Mouse (Mus musculus) embryonic facial prominence, embryonic 13.5 days (tissue): ENCODE results near the gene Znhit1. TPM values are rescaled to one million over a fixed set of nuclear protein-coding genes. Genes with fewer than 3 reads are reported as not detected.
"Not testable (repeated sequence)": the region's sequence is repeated elsewhere in the genome, so short reads cannot be mapped to it uniquely, and the experiment has no call there.

Source experiments
- ATAC-seq: fragments of 200-750 bp; cut with Nextera tagmentation; 2 replicates; pipeline ENCODE4 v1.8.0; 2017; ENCODE audit warnings: low read depth; ENCODE audit not compliant: insufficient number of reproducible peaks, insufficient read depth, low FRiP score, low TSS enrichment
- H3K27ac ChIP-seq: fragments of 300-500 bp; sonication (generic); 2 replicates; pipeline ENCODE4 v1.5.1; 2015; ENCODE audit warnings: moderate library complexity, mild to moderate bottlenecking, inconsistent platforms
- H3K27me3 ChIP-seq: fragments of 300-500 bp; sonication (generic); 2 replicates; pipeline ENCODE4 v1.6.1; 2015; ENCODE audit warnings: mild to moderate bottlenecking, inconsistent platforms
- H3K36me3 ChIP-seq: fragments of 300-500 bp; sonication (generic); 2 replicates; pipeline ENCODE4 v1.6.1; 2015; ENCODE audit warnings: mild to moderate bottlenecking, inconsistent platforms
- H3K4me1 ChIP-seq: fragments of 300-500 bp; sonication (generic); 2 replicates; pipeline ENCODE4 v1.6.1; 2015; ENCODE audit warnings: inconsistent platforms
- H3K4me2 ChIP-seq: fragments of 300-500 bp; sonication (generic); 2 replicates; pipeline ENCODE4 v1.6.1; 2015; ENCODE audit warnings: moderate library complexity, mild to moderate bottlenecking, inconsistent platforms
- H3K4me3 ChIP-seq: fragments of 300-500 bp; sonication (generic); 2 replicates; pipeline ENCODE4 v1.5.1; 2015; ENCODE audit warnings: mild to moderate bottlenecking, inconsistent platforms
- H3K9ac ChIP-seq: fragments of 300-500 bp; sonication (generic); 2 replicates; pipeline ENCODE4 v1.6.1; 2015; ENCODE audit warnings: mild to moderate bottlenecking, inconsistent platforms
- H3K9me3 ChIP-seq: fragments of 300-500 bp; sonication (generic); 2 replicates; pipeline ENCODE4 v1.6.1; 2016; ENCODE audit warnings: inconsistent platforms
- WGBS: fragments of 180-500 bp; shearing (Covaris S2); methylation state at CpG from one replicate; pipeline ENCODE4 v1.1.7; 2015; ENCODE audit warnings: mixed read lengths; 5-methylcytosine and 5-hydroxymethylcytosine counted together
- polyA plus RNA-seq: library from polyadenylated mRNA; unstranded; fragments of >200 nt; fragmentation: Nextera tagmentation; extraction: Ambion mirVana; gene quantifications from 2 replicates; pipeline ENCODE4 v1.2.1, GENCODE M21; 2015

The Znhit1 gene
- polyA plus RNA-seq, 1 experiment from 2014 or later, result 124 TPM

GRCm38 (mm10) chr5:136949551-136950336 is 38.1 kb downstream of the Znhit1 start:
- WGBS, result 81% methylated on average over 14 of the region's 14 CpGs
- ATAC-seq, H3K27ac ChIP-seq, H3K9ac ChIP-seq, H3K27me3 ChIP-seq, H3K36me3 ChIP-seq, H3K9me3 ChIP-seq, H3K4me3 ChIP-seq, H3K4me2 ChIP-seq: not testable (repeated sequence)
- H3K4me1 ChIP-seq, result peaks cover 17% of the 10 kb centered on the region

- Histone ChIP-seq H3K36me3 (no peaks in the 10 kb centered on the region), H3K4me2 (no peak overlapping the region), H3K9ac (no peak overlapping the region), H3K9me3 (no peaks in the 10 kb centered on the region), H3K27ac (no peak overlapping the region), H3K4me1 (0 out of 2 replicates have a peak, but pooled peaks cover 6% of the 10 kb centered on the region), H3K27me3 (no peaks in the 10 kb centered on the region), H3K4me3 (no peak overlapping the region)
- ATAC-seq, result no peak
Observed at GRCm38 (mm10) chr5:136947874-136948273, 39.9 kb downstream of the Znhit1 start.

GRCm38 (mm10) chr5:136945084-136945483 is 42.7 kb downstream of the Znhit1 start:
- no peak overlapping the region for H3K27ac ChIP-seq

GRCm38 (mm10) chr5:136943382-136943781 is 44.4 kb downstream of the Znhit1 start:
- no peak overlapping the region for H3K4me2 ChIP-seq
- no peak overlapping the region for H3K9ac ChIP-seq
- no peaks in the 10 kb centered on the region for H3K36me3 ChIP-seq
- WGBS, result 72% methylated on average over 2 of the region's 2 CpGs
- no peaks in the 10 kb centered on the region for H3K9me3 ChIP-seq
- H3K4me1 ChIP-seq, result no peaks in the 10 kb centered on the region
- no peak overlapping the region for H3K27ac ChIP-seq
- ATAC-seq, result no peak
- H3K4me3 ChIP-seq, result no peak overlapping the region
- no peaks in the 10 kb centered on the region for H3K27me3 ChIP-seq

More at GRCm38 (mm10) chr5:136945084-136945483, 42.7 kb downstream of the Znhit1 start:
- ATAC-seq, result no peak
- Histone ChIP-seq H3K4me2 (no peak overlapping the region), H3K9me3 (no peaks in the 10 kb centered on the region), H3K36me3 (no peaks in the 10 kb centered on the region), H3K27me3 (no peaks in the 10 kb centered on the region), H3K4me3 (no peak overlapping the region), H3K4me1 (no peaks in the 10 kb centered on the region), H3K9ac (no peak overlapping the region)
- 76% methylated on average over 12 of the region's 12 CpGs for WGBS

GRCm38 (mm10) chr5:136942781-136943180 is 45.0 kb downstream of the Znhit1 start:
- H3K4me1 ChIP-seq, result no peaks in the 10 kb centered on the region
- H3K9ac ChIP-seq, result no peak overlapping the region
- H3K27ac ChIP-seq, result no peak overlapping the region
- no peak overlapping the region for H3K4me3 ChIP-seq
- no peaks in the 10 kb centered on the region for H3K9me3 ChIP-seq
- H3K27me3 ChIP-seq, result no peaks in the 10 kb centered on the region
- H3K4me2 ChIP-seq, result no peak overlapping the region
- WGBS, result 80% methylated on average over 3 of the region's 3 CpGs
- H3K36me3 ChIP-seq, result no peaks in the 10 kb centered on the region
- no peak for ATAC-seq

DNA sequence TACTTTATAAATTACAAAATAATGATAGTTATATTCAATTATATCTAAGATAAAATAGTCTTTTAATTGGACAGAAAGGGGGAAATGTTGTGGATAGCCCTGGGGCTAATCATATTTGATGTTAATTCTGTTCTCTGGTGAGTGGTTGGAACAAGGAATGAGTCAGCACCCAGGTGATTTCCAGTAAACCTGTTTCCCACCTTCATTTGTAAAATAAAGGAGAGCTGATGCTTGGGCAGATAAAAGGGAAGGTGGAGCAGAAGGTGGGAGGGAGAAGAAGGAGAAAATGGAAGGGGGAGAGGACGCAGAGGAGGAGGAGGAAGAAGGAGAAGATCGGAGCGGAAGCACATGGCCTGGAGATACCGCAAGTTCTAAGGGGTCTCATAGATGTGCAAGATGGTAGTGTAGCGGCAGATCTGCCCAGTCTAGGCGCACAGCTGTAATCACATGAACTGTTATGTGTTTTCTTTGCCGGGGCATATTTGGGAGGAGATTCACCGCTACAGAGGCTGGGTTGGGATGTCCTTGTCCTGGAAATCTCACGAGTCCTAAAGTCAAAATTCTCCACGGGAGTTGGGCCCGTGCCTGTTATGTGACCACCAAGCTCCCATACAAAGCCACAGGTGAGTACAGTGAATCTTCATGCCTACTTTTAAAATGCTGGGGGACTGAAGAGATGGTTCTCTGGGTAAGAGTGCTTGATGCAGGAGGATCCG is 46.8 kb downstream of the Znhit1 start:
- no peaks in the 10 kb centered on the region for H3K9me3 ChIP-seq
- 85% methylated on average over 12 of the region's 12 CpGs for WGBS
- no peak overlapping the region for H3K9ac ChIP-seq
- no peaks in the 10 kb centered on the region for H3K36me3 ChIP-seq
- ATAC-seq, result no peak
- H3K4me2 ChIP-seq, result no peak overlapping the region
- H3K4me1 ChIP-seq, result no peaks in the 10 kb centered on the region
- H3K27ac ChIP-seq, result no peak overlapping the region
- no peak overlapping the region for H3K4me3 ChIP-seq
- H3K27me3 ChIP-seq, result no peaks in the 10 kb centered on the region

- WGBS, result 77% methylated on average over 6 of the region's 6 CpGs
- not testable (repeated sequence) for H3K36me3 ChIP-seq, H3K4me3 ChIP-seq, H3K4me1 ChIP-seq, ATAC-seq, H3K27me3 ChIP-seq, H3K9ac ChIP-seq, H3K9me3 ChIP-seq, H3K4me2 ChIP-seq, H3K27ac ChIP-seq
Observed at GRCm38 (mm10) chr5:136940029-136940428, 47.8 kb downstream of the Znhit1 start.

- no peaks in the 10 kb centered on the region for H3K9me3 ChIP-seq
- no peaks in the 10 kb centered on the region for H3K4me1 ChIP-seq
- H3K27me3 ChIP-seq, result no peaks in the 10 kb centered on the region
- no peak overlapping the region for H3K27ac ChIP-seq
- no peak overlapping the region for H3K4me3 ChIP-seq
- 0 out of 2 replicates have a peak, but pooled peaks cover 3% of the 10 kb centered on the region for H3K36me3 ChIP-seq
- H3K4me2 ChIP-seq, result no peak overlapping the region
- no peak for ATAC-seq
- H3K9ac ChIP-seq, result no peak overlapping the region
- 65% methylated on average over 7 of the region's 7 CpGs for WGBS
Observed at GRCm38 (mm10) chr5:136939284-136939683, 48.5 kb downstream of the Znhit1 start.

- WGBS, result 86% methylated on average over 5 of the region's 5 CpGs
Observed at GRCm38 (mm10) chr5:136937621-136938020, 50.2 kb downstream of the Znhit1 start.

DNA sequence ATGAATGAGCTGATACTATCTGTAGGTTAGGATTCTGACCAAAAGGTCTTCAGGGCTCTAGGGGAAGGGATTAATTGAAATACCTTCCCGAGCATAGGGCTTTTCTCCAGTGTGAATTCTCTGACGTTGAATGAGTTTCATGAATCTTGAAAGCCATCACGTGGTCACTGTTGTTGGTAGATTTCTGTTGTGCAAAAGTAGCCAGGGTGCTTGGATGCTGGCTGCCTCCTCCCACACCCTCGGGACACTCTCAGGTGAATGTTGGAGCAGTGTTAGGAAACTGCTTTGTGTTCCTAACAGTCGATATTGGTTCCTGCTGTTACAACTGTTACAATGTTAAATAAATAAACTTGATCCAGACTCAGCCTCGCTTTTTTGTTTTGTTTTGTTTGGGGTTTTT is 51.1 kb downstream of the Znhit1 start:
- ATAC-seq, result no peak
- WGBS, result 87% methylated on average over 6 of the region's 6 CpGs
- Histone ChIP-seq H3K27me3 (no peaks in the 10 kb centered on the region), H3K4me1 (no peaks in the 10 kb centered on the region), H3K4me2 (no peak overlapping the region), H3K4me3 (no peak overlapping the region), H3K36me3 (peaks cover 6% of the 10 kb centered on the region; the same call in 1 of the 2 replicates), H3K9ac (no peak overlapping the region), H3K27ac (no peak overlapping the region), H3K9me3 (no peaks in the 10 kb centered on the region)

More at GRCm38 (mm10) chr5:136937621-136938020, 50.2 kb downstream of the Znhit1 start:
- H3K27me3 ChIP-seq, result no peaks in the 10 kb centered on the region
- ATAC-seq, result no peak
- H3K27ac ChIP-seq, result no peak overlapping the region
- H3K9me3 ChIP-seq, result no peaks in the 10 kb centered on the region
- no peaks in the 10 kb centered on the region for H3K4me1 ChIP-seq
- H3K36me3 ChIP-seq, result peaks cover 6% of the 10 kb centered on the region; the same call in 1 of the 2 replicates
- H3K4me3 ChIP-seq, result no peak overlapping the region
- H3K9ac ChIP-seq, result no peak overlapping the region
- H3K4me2 ChIP-seq, result no peak overlapping the region

GRCm38 (mm10) chr5:136935905-136936695 is 51.7 kb downstream of the Znhit1 start:
- no peak overlapping the region for H3K4me3 ChIP-seq
- H3K9ac ChIP-seq, result no peak overlapping the region
- 62% methylated on average over 7 of the region's 7 CpGs for WGBS
- ATAC-seq, result no peak
- no peaks in the 10 kb centered on the region for H3K4me1 ChIP-seq
- H3K36me3 ChIP-seq, result peaks cover 6% of the 10 kb centered on the region; the same call in 1 of the 2 replicates
- no peak overlapping the region for H3K4me2 ChIP-seq
- no peaks in the 10 kb centered on the region for H3K9me3 ChIP-seq
- no peak overlapping the region for H3K27ac ChIP-seq
- no peaks in the 10 kb centered on the region for H3K27me3 ChIP-seq
